Comparison of ENCODE assay signal across 14 mouse cellular contexts in the genomic region with DNA sequence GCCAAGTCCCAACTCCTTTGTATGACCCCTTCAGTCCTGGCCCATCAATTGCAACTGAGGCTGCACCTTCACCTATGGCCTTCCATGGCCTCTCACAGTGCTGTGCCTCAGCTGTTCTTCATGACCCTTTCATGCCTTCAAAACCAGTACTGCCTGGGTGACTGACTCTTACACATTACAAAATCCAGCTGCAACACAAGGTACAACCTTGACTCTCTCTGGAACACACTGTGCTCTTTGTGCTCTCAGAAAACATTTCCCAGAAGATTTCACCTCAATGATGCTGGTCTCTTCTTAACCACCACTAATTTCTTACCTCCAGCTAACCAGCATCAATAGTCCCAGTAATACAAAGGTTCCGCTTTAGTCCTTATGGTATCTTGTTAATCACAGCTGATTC. TPM values are rescaled to one million over a fixed set of nuclear protein-coding genes. Genes with fewer than 3 reads are reported as not detected.
"Had no signal": no experiment of that assay in that cellular context is flagged by ENCODE, and none has a peak within 500 bp of the region (broad histone marks: within the 10 kb centered on the region; RNA-seq: fewer than 3 reads in every experiment).

No protein-coding gene starts in this region.

RNA-seq across cellular contexts. Expression of gene Fndc7, which starts 56.1 kb away (rescaled TPM):
- total RNA-seq: left cerebral cortex, postnatal 10 days; left cerebral cortex, postnatal 36 days; megakaryocyte-erythroid progenitor cell, adult 5-6 weeks; midbrain, postnatal 0 days; monocyte, adult 5-6 weeks had no signal
- polyA plus RNA-seq: limb, embryonic 10.5 days; limb, embryonic 11.5 days; liver, embryonic 11.5 days; liver, embryonic 14.5 days; midbrain, embryonic 11.5 days; midbrain, embryonic 12.5 days; midbrain, embryonic 13.5 days; midbrain, embryonic 14.5 days; midbrain, postnatal 0 days; neural tube, embryonic 11.5 days had no signal
